Mouse (Mus musculus) limb, embryonic 15.5 days (tissue): Measurements from ENCODE around the gene Surf4. TPM values are rescaled to one million over a fixed set of nuclear protein-coding genes. Genes with fewer than 3 reads are reported as not detected.
A peak's percentile ranks its signal among the peaks of the same experiment; 100 is the strongest.

Source experiments
- ATAC-seq: fragments of 200-750 bp; cut with Nextera tagmentation; 2 replicates; pipeline ENCODE4 v1.8.0; 2017; ENCODE audit warnings: low read depth, moderate TSS enrichment; ENCODE audit not compliant: insufficient number of reproducible peaks, low FRiP score, low TSS enrichment
- H3K27ac ChIP-seq: fragments of 300-500 bp; sonication (generic); 2 replicates; pipeline ENCODE4 v1.5.1; 2015; ENCODE audit warnings: moderate library complexity, mild to moderate bottlenecking, inconsistent platforms
- H3K27me3 ChIP-seq: fragments of 300-500 bp; sonication (generic); 2 replicates; pipeline ENCODE4 v1.6.1; 2015; ENCODE audit warnings: inconsistent platforms
- H3K36me3 ChIP-seq: fragments of 300-500 bp; sonication (generic); 2 replicates; pipeline ENCODE4 v1.6.1; 2015; ENCODE audit warnings: inconsistent platforms
- H3K4me1 ChIP-seq: fragments of 300-500 bp; sonication (generic); 2 replicates; pipeline ENCODE4 v1.6.1; 2015; ENCODE audit warnings: inconsistent platforms
- H3K4me2 ChIP-seq: fragments of 300-500 bp; sonication (generic); 2 replicates; pipeline ENCODE4 v1.6.1; 2015; ENCODE audit warnings: mild to moderate bottlenecking, inconsistent platforms
- H3K4me3 ChIP-seq: fragments of 300-500 bp; sonication (generic); 2 replicates; pipeline ENCODE4 v1.5.1; 2015; ENCODE audit warnings: mild to moderate bottlenecking, inconsistent platforms
- H3K9ac ChIP-seq: fragments of 300-500 bp; sonication (generic); 2 replicates; pipeline ENCODE4 v1.6.1; 2015; ENCODE audit warnings: inconsistent platforms
- H3K9me3 ChIP-seq: fragments of 300-500 bp; sonication (generic); 2 replicates; pipeline ENCODE4 v1.6.1; 2016; ENCODE audit warnings: inconsistent platforms
- WGBS: fragments of 180-500 bp; shearing (Covaris S2); methylation state at CpG from one replicate; pipeline ENCODE4 v1.1.7; 2015; 5-methylcytosine and 5-hydroxymethylcytosine counted together
- polyA plus RNA-seq: library from polyadenylated mRNA; unstranded; fragments of >200 nt; fragmentation: Nextera tagmentation; extraction: Ambion mirVana; gene quantifications from 2 replicates; pipeline ENCODE4 v1.2.1, GENCODE M21; 2015

Gene Surf4
- polyA plus RNA-seq: 323 and 330 TPM in 2 replicates

DNA sequence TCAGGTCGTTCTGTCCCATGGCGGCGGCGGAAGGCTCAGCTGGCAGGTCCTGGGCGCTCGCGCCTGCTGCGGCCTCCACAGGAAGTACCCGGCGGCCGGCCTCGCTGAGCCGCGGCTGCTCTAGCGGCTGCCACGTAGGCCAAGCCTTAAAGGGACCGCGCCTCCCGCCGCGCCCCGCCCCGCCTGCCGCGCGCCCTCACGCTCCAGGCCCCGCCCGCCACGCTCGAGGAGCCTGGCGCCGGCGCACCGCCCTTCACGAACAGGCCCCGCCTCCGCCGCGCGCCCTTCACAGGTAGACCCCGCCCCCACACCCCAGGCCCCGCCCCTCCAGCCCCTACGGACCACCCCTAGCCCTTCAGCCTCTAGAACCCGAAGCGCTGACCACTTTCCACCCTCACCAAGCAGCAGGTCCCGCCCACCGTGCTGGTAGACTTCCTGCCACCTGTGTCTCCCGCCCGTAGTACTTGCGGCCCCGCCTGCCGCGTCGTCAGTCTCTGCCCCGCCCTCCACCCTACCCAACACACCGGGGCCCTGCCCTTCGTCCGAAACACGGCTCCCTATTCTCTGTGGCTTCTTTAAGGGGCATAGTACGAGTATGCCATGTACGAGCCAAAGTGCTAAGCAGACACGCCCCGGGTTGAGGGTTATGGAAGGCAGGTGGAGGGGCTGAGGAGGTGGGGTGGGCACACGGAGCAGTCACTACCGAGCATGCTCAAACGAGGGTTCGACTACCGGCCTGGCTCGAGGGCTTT, at the start of gene Surf4, which contains the start of gene Stkld1:
TSS of gene Surf4 (minus strand) at position 625 of the 752 bp plus-strand sequence.
TSS of gene Stkld1 (plus strand) at position 744 of the 752 bp plus-strand sequence.
- under 1% methylated on average over 60 of the region's 70 CpGs for WGBS
- peak; percentile 94 for ATAC-seq

DNA sequence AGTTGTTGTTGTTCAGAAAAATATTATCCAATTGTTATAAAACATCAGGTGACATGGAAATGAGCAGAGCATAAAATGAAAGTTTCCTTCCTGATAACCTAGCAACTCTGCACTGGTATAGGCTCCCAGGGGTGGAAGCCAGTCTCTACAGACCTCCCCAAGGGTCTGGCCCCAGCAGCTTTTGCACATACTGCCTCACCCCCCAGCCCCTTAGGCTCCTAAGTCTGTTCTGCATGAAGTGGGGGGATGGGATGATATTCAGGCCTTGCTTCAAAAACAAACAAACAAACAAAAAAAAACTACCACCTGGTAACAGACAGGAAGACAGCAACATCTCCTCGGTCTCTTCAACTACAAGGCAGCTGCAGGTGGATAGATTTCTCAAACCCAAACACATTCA, 46.6 kb upstream of the Surf4 start:
- WGBS: 72% methylated on average over 1 of the region's 1 CpGs
- no peaks in the 10 kb centered on the region for H3K36me3 ChIP-seq
- ATAC-seq: no peak

More for the DNA sequence above, at the start of gene Surf4, which contains the start of gene Stkld1:
- Histone ChIP-seq H3K4me1 (peaks cover 31% of the 10 kb centered on the region), H3K9me3 (no peaks in the 10 kb centered on the region), H3K4me2 (peak within 1 kb of the TSS; percentile 50), H3K27me3 (no peaks in the 10 kb centered on the region), H3K9ac (peak within 1 kb of the TSS; percentile 100), H3K36me3 (peaks cover 31% of the 10 kb centered on the region), H3K27ac (peak within 1 kb of the TSS; percentile 94), H3K4me3 (peak within 1 kb of the TSS; percentile 94)

DNA sequence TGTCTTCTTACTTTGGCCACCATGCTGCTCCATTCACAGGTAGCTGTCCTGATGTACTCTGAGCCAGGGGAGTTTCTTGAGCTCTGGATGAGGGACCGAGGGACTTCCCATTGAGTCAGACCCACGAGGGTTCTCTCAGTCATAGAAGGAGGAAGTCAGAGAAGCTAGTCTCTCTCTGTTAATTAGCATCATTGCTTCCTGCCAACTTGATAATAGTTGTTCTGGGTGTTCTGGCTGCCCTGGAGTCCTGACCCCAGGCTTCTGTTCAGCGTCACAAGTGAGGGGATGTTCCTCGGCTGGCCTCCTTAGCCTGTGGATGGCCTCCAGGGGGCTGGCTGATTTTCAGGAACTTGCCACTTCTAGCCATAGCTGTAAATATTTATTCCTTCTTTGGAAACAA, 40.2 kb upstream of the Surf4 start:
- WGBS: 26% methylated on average over 4 of the region's 4 CpGs
- Histone ChIP-seq H3K9ac (no peak overlapping the region), H3K9me3 (no peaks in the 10 kb centered on the region), H3K36me3 (no peaks in the 10 kb centered on the region), H3K4me3 (no peak overlapping the region), H3K4me2 (no peak overlapping the region), H3K4me1 (no peaks in the 10 kb centered on the region), H3K27ac (no peak overlapping the region), H3K27me3 (no peaks in the 10 kb centered on the region)
- ATAC-seq: no peak

More for the DNA sequence above, 46.6 kb upstream of the Surf4 start:
- Histone ChIP-seq H3K4me1 (no peaks in the 10 kb centered on the region), H3K9me3 (no peaks in the 10 kb centered on the region), H3K4me3 (no peak overlapping the region), H3K9ac (no peak overlapping the region), H3K27me3 (no peaks in the 10 kb centered on the region), H3K27ac (no peak overlapping the region), H3K4me2 (no peak overlapping the region)

DNA sequence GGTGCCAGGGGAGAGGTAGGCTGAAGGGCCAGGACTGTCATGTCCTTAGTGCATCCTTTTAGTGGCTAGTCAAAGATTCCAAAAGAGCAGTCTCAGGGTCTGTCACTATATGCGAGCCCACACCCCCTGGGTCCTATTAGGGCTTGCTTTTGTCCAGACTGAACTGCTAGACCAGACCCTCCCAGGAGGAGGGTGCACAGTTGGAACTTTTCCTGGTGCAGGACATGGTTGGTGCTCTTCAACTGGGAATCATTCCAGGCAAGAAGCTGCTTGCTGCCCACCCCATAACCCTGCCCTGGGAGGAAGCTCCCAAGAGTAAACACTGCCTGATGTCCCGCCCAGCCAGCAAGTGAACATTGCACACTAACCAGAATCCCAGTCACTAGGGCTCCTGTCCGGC, 39.4 kb upstream of the Surf4 start, which contains the start of gene Adamts13:
TSS of gene Adamts13 (plus strand) at position 301 of the 400 bp plus-strand sequence.
- Histone ChIP-seq H3K27ac (no peak within 1 kb of the TSS), H3K4me1 (no peaks in the 10 kb centered on the region), H3K27me3 (no peaks in the 10 kb centered on the region), H3K4me2 (no peak within 1 kb of the TSS), H3K36me3 (no peaks in the 10 kb centered on the region), H3K9me3 (no peaks in the 10 kb centered on the region), H3K9ac (no peak within 1 kb of the TSS), H3K4me3 (no peak within 1 kb of the TSS)
- 69% methylated on average over 3 of the region's 3 CpGs for WGBS
- no peak for ATAC-seq

- Histone ChIP-seq H3K4me2 (no peak overlapping the region), H3K9ac (no peak overlapping the region), H3K4me1 (peaks cover 14% of the 10 kb centered on the region), H3K27me3 (no peaks in the 10 kb centered on the region), H3K27ac (no peak overlapping the region), H3K9me3 (no peaks in the 10 kb centered on the region), H3K36me3 (peaks cover 2% of the 10 kb centered on the region), H3K4me3 (no peak overlapping the region)
- no peak for ATAC-seq
- 85% methylated on average over 2 of the region's 2 CpGs for WGBS
Observed at GRCm38 (mm10) chr2:26967262-26967661, 33.5 kb upstream of the Surf4 start.

GRCm38 (mm10) chr2:26964724-26965370, 31.1 kb upstream of the Surf4 start:
- Histone ChIP-seq H3K4me3 (peak overlapping the region; percentile 83), H3K27ac (peak overlapping the region; percentile 99), H3K36me3 (peaks cover 26% of the 10 kb centered on the region), H3K4me1 (peaks cover 20% of the 10 kb centered on the region), H3K27me3 (no peaks in the 10 kb centered on the region), H3K9me3 (no peaks in the 10 kb centered on the region), H3K9ac (peak overlapping the region; percentile 92), H3K4me2 (peak overlapping the region; percentile 78)
- 16% methylated on average over 14 of the region's 14 CpGs for WGBS
- no peak for ATAC-seq

DNA sequence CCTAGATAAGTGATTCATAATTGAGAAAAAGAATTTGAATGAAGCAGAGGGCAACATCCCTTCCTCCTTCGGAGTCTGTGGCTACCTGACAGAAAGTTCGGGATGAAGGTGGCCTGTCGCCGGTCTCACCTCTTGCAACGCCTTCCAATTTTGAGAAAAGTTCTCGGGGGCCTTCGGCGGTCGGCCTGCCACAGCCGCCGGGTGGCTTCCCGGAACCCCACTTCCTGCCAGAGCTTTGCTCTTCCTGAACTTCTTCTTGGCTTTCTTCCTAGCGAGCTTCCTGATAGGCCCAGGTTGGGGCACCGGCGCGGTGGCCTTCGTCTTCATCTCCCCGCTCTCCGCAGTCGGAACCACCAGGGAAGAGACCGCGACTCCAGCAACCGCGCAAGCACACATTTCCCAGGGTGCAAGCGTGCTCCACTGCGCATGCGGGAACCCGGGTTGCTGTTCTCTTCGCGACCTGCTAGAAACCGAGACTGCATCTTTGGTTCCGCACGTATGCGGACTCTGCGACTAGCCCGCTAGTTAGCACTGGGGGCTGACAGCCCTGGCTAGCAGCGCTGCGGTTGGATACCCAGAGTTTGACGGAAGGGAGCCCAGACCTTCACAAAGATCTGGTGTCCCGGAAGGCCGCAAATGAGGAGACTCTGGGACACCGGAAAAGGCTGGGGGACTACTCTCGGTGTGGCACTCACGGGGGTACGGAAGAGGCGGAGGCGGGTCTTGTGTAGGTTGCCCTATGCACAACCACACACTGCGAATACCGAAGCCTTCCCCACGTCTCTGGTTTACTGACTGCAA, 30.4 kb upstream of the Surf4 start, which contains the start of gene Rexo4:
TSS of gene Rexo4 (minus strand) at position 464 of the 801 bp plus-strand sequence.
- WGBS: under 1% methylated on average over 50 of the region's 50 CpGs

GRCm38 (mm10) chr2:26960756-26961155, 27.0 kb upstream of the Surf4 start:
- Histone ChIP-seq H3K4me1 (peaks cover 20% of the 10 kb centered on the region), H3K9ac (no peak overlapping the region), H3K36me3 (peaks cover 61% of the 10 kb centered on the region), H3K4me3 (no peak overlapping the region), H3K9me3 (no peaks in the 10 kb centered on the region), H3K27me3 (no peaks in the 10 kb centered on the region), H3K27ac (no peak overlapping the region), H3K4me2 (no peak overlapping the region)
- ATAC-seq: no peak
- whole genome bisulfite sequencing: 78% methylated on average over 4 of the region's 4 CpGs

More for the DNA sequence above, 30.4 kb upstream of the Surf4 start, which contains the start of gene Rexo4:
- Histone ChIP-seq H3K9me3 (no peaks in the 10 kb centered on the region), H3K9ac (peak within 1 kb of the TSS; percentile 92), H3K4me2 (peak within 1 kb of the TSS; percentile 78), H3K27ac (peak within 1 kb of the TSS; percentile 99), H3K4me1 (peaks cover 20% of the 10 kb centered on the region), H3K4me3 (peak within 1 kb of the TSS; percentile 83), H3K36me3 (peaks cover 30% of the 10 kb centered on the region), H3K27me3 (no peaks in the 10 kb centered on the region)
- peak; percentile 94 for ATAC-seq

- Histone ChIP-seq H3K9me3 (no peaks in the 10 kb centered on the region), H3K4me2 (no peak overlapping the region), H3K27me3 (no peaks in the 10 kb centered on the region), H3K4me1 (peaks cover 7% of the 10 kb centered on the region; the same call in 1 of the 2 replicates), H3K4me3 (no peak overlapping the region), H3K36me3 (peaks cover 89% of the 10 kb centered on the region), H3K27ac (no peak overlapping the region), H3K9ac (no peak overlapping the region)
- WGBS: 79% methylated on average over 2 of the region's 2 CpGs
- ATAC-seq: no peak
Observed at GRCm38 (mm10) chr2:26957488-26957859, 23.7 kb upstream of the Surf4 start.

DNA sequence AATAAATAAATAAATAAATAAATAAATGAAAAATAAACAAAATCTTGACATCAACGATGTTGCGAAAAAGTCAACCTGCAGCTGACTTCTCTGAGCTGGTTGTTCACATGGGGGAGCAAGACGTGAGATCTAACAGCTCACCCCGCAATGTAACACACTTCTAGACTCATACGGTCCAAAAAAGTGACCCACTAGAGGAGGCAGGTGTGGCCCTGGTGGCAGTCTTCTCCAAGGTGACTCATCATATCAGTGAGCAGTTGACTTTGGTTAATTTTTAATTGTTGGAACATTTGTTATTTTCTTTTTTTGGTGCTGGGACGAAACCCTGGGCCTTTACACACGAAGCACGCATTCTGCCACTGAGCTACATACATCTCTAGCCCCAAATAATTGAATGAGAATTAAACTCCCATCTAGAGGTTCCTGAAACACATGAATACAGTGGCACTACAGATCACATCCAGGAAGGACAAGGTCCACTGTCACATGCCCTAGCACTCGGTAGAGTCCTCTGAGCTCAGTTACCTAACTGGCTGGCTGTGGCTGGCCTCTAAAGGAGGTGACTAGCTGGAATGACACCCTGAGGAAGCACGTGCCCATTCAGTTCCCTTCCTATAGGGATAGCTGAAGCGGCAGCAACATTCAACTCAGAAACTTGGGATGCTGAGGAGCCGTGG, 23.2 kb upstream of the Surf4 start:
- 95% methylated on average over 12 of the region's 12 CpGs for WGBS

More for the DNA sequence above, 23.2 kb upstream of the Surf4 start:
- no peak overlapping the region for H3K4me2 ChIP-seq
- H3K36me3 ChIP-seq: peaks cover 89% of the 10 kb centered on the region
- no peak overlapping the region for H3K9ac ChIP-seq
- H3K27me3 ChIP-seq: no peaks in the 10 kb centered on the region
- peaks cover 3% of the 10 kb centered on the region; the same call in 1 of the 2 replicates for H3K4me1 ChIP-seq
- H3K27ac ChIP-seq: no peak overlapping the region
- no peaks in the 10 kb centered on the region for H3K9me3 ChIP-seq
- H3K4me3 ChIP-seq: no peak overlapping the region
- ATAC-seq: no peak
